Mouse (Mus musculus) liver, embryonic 14.5 days (tissue): Measurements from ENCODE around the gene Klhl29. TPM values are rescaled to one million over a fixed set of nuclear protein-coding genes. Genes with fewer than 3 reads are reported as not detected.

ENCODE experiments used
- ATAC-seq: fragments of 200-750 bp; cut with Nextera tagmentation; 2 replicates; pipeline ENCODE4 v1.8.0; 2017; ENCODE audit warnings: moderate number of reproducible peaks, mild to moderate bottlenecking, moderate library complexity; ENCODE audit not compliant: insufficient read depth
- DNase-seq, 3 experiments: peaks; one replicate each; pipeline ENCODE4 v3.0.0-alpha.2; 2012 to 2013; ENCODE audit warnings: low read depth in 3 of 3, low spot score in 3 of 3
- H3K27ac ChIP-seq: fragments of 300-500 bp; sonication (generic); 2 replicates; pipeline ENCODE4 v1.5.1; 2014; ENCODE audit warnings: moderate library complexity, mild to moderate bottlenecking, control low read depth, inconsistent platforms
- H3K27me3 ChIP-seq: fragments of 300-500 bp; sonication (generic); 2 replicates; pipeline ENCODE4 v1.6.1; 2014; ENCODE audit warnings: mild to moderate bottlenecking, low read length, moderate library complexity; ENCODE audit not compliant: control insufficient read depth, insufficient read depth
- H3K36me3 ChIP-seq: fragments of 300-500 bp; sonication (generic); replicated peaks from 2 replicates; pipeline ENCODE4 v1.6.1; 2014; ENCODE audit warnings: low read depth; ENCODE audit not compliant: control insufficient read depth, insufficient read depth
- H3K4me1 ChIP-seq, 2 experiments: fragments of 200-500 bp in 1 of 2; fragments of 300-500 bp in 1 of 2; sonication (generic) in 1 of 2; replicated peaks; 2 replicates each; pipeline ENCODE4 v1.6.1; 2012 to 2014; ENCODE audit warnings: antibody characterized with exemption in 1 of 2, inconsistent platforms in 1 of 2, low read length in 1 of 2; ENCODE audit not compliant: control insufficient read depth in 2 of 2, insufficient read depth in 2 of 2
- H3K4me2 ChIP-seq: fragments of 300-500 bp; sonication (generic); 2 replicates; pipeline ENCODE4 v1.6.1; 2014; ENCODE audit warnings: low read depth, mild to moderate bottlenecking, control low read depth, moderate library complexity
- H3K4me3 ChIP-seq, 2 experiments: fragments of 200-500 bp in 1 of 2; fragments of 300-500 bp in 1 of 2; sonication (generic) in 1 of 2; 2 replicates each; pipeline ENCODE4 v1.5.1; 2012 to 2014; ENCODE audit warnings: low read depth in 2 of 2, low read length in 2 of 2, mild to moderate bottlenecking in 2 of 2, control low read depth in 1 of 2, inconsistent platforms in 1 of 2, moderate library complexity in 1 of 2; ENCODE audit not compliant: insufficient read depth in 1 of 2
- H3K9ac ChIP-seq: fragments of 300-500 bp; sonication (generic); replicated peaks from 2 replicates; pipeline ENCODE4 v1.6.1; 2014; ENCODE audit warnings: mild to moderate bottlenecking, control low read depth, moderate library complexity
- H3K9me3 ChIP-seq: fragments of 300-500 bp; sonication (generic); 2 replicates; pipeline ENCODE4 v1.6.1; 2016; ENCODE audit warnings: low read length, mixed read lengths; ENCODE audit not compliant: control insufficient read depth
- CTCF ChIP-seq: IDR thresholded peaks from 2 replicates; pipeline ENCODE4 v1.5.1; 2016; ENCODE audit warnings: antibody characterized with exemption, low read depth, control low read depth
- EP300 ChIP-seq: IDR thresholded peaks from 2 replicates; pipeline ENCODE4 v1.6.1; 2016; ENCODE audit warnings: antibody characterized with exemption, low read depth
- WGBS: fragments of 180-500 bp; shearing (Covaris S2); extraction: QIAGEN DNeasy Blood & Tissue Kit; methylation state at CpG from one replicate; pipeline ENCODE4 v1.1.7; 2014; ENCODE audit not compliant: insufficient replicate concordance; 5-methylcytosine and 5-hydroxymethylcytosine counted together
- polyA plus RNA-seq, 2 experiments: library from polyadenylated mRNA; depleted of rRNA in 1 of 2; stranded (reverse) in 1 of 2; unstranded in 1 of 2; fragments of >200 nt; fragmentation: Nextera tagmentation in 1 of 2; extraction: Ambion mirVana in 1 of 2; gene quantifications; 2 replicates each; pipeline versions ENCODE4 v1.2.1 to v1.2.3; 2012 to 2014

Klhl29 gene
- polyA plus RNA-seq, 2 experiments = 0.06 to 0.11 TPM

DNA sequence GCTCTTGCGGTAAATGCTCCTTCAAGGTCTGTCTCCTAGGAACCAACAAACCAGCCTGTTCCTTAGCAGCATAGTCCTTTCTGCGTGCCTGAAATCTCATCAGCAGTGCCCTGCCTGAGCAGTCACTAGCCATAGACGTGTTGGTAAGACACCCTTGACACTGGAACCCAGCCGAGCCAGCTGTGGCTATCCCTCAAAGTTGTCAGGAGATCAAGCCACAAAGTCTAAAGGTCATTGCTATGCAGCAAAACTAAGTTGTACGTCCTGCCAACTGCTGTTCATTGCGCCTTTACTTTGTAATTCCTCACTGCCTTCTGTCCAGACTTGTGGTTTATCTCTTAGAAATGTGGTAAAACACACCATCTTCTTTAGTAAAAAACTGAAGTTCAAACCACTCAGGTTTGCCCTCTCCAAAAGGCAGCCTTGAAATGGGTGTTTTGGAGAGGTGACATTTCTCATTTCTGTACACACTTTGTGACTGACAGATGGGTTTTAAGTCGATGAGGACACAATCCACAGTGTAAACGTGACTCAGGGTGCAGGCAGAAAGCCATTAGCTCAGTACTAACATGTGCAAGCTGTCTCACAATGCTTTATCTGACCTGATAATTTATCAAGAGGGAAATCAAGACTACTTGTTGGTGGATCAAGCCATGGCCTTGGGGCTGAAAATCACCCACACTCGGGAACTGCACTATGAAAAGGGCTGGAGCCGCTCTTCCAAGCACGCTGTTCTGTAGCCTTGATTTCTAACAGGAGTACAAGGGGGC lies 171.2 kb downstream of the Klhl29 start:
- no peaks in the 10 kb centered on the region for H3K27me3 ChIP-seq
- H3K4me1 ChIP-seq = no peaks in the 10 kb centered on the region
- H3K9ac ChIP-seq = no peak overlapping the region
- no peak for ATAC-seq
- H3K36me3 ChIP-seq = no peaks in the 10 kb centered on the region
- H3K4me2 ChIP-seq = no peak overlapping the region
- TF ChIP-seq EP300 (no peak), CTCF (no peak)
- no peak for DNase-seq
- H3K27ac ChIP-seq = no peak overlapping the region
- 52% methylated on average over 11 of the region's 11 CpGs for WGBS
- no peaks in the 10 kb centered on the region for H3K9me3 ChIP-seq
- no peak overlapping the region for H3K4me3 ChIP-seq

DNA sequence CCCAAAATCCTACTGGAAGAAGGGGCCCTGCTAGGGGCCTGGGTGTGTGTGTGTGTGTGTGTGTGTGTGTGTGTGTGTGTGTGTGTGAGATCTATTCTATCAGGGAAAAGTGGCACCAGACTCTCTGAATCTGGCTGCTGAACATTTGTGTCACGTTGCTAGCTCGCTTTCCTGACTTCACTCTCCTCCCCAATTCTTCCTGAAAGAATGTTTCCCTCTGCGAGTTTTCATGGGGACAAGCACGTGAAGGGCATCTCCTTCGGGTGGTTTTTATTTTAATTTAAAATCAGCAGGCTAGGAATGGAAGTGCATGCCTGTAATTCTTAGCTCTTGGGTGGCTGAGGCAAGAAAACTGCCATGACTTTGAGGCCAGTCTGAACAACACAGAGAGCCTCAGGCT lies 172.1 kb downstream of the Klhl29 start:
- no peaks in the 10 kb centered on the region for H3K36me3 ChIP-seq
- no peak overlapping the region for H3K4me2 ChIP-seq
- H3K9me3 ChIP-seq = no peaks in the 10 kb centered on the region
- no peak overlapping the region for H3K9ac ChIP-seq
- 42% methylated on average over 5 of the region's 5 CpGs for WGBS
- no peaks in the 10 kb centered on the region for H3K27me3 ChIP-seq
- ATAC-seq (no peak), DNase-seq (no peak)
- H3K4me1 ChIP-seq = no peaks in the 10 kb centered on the region
- TF ChIP-seq CTCF = no peak
- no peak for TF ChIP-seq EP300
- H3K27ac ChIP-seq = no peak overlapping the region
- H3K4me3 ChIP-seq = no peak overlapping the region

DNA sequence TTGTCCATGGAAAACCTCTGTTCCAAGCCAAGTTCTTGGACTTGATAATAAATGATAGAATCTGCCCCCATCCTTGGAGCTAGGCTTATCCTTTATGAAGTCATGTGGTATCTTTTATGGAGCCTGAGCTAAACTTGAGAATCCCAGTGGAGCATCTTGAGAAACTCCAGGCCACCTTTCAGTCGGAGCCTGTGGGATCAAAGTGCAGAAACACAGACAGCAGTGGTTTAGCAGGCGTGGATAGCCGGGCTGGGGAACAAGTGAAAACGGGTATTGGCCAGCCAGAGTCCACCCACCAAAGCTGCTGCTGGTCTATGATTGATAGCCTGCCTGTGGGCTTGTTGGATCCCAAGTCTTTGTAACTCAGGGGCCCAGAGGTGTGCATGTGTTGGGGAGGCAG lies 177.2 kb downstream of the Klhl29 start:
- Histone ChIP-seq H3K4me3 (no peak overlapping the region), H3K9me3 (no peaks in the 10 kb centered on the region), H3K27ac (no peak overlapping the region), H3K9ac (no peak overlapping the region), H3K27me3 (no peaks in the 10 kb centered on the region), H3K4me2 (no peak overlapping the region), H3K36me3 (no peaks in the 10 kb centered on the region), H3K4me1 (no peaks in the 10 kb centered on the region)
- no peak for DNase-seq
- 31% methylated on average over 4 of the region's 4 CpGs for WGBS
- ATAC-seq = no peak
- TF ChIP-seq EP300 (no peak), CTCF (no peak)

DNA sequence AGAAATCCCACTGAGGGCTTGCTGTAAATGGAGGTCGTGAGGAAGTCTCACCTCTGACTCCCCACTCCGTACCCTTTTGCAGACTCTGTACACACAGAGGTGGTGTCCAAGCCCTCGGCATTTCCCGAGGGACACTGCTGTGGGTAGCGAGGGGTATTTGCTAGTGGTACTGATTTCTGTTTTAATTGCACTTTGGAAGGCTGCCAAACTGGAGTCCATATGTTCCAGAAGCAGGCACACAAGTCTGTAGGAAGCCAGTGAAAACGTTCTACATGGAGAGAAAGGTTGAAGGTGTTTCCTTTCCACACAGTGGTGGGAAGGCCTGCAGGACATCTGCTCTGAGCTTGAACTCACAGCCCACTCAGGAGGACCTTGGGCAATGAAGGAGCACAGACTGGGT lies 181.3 kb downstream of the Klhl29 start:
- no peak overlapping the region for H3K27ac ChIP-seq
- H3K9me3 ChIP-seq = no peaks in the 10 kb centered on the region
- no peaks in the 10 kb centered on the region for H3K27me3 ChIP-seq
- H3K4me3 ChIP-seq = no peak overlapping the region
- no peaks in the 10 kb centered on the region for H3K36me3 ChIP-seq
- no peak overlapping the region for H3K4me2 ChIP-seq
- DNase-seq = no peak
- 45% methylated on average over 6 of the region's 6 CpGs for WGBS
- H3K4me1 ChIP-seq = peaks cover 0 to 2% of the 10 kb centered on the region in 2 experiments; a peak in 1 of 4 replicates
- no peak for TF ChIP-seq EP300
- no peak for TF ChIP-seq CTCF
- no peak overlapping the region for H3K9ac ChIP-seq
- ATAC-seq = no peak

DNA sequence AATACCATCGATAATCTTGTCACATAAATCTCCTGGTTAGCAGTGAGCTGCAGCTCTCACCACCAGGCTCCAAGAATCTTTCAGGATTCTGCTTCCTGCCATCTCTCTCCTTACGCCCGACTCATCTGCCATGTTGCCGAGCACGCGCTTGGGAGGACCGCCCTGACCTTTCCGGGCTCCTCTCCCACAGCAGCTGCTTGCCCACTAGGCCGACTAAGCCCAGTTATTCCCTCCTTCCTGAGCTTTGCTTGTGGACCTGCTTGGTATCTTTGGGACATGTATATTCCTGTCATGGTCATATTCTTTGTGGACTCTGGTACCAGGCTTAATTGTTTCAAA lies 183.1 kb downstream of the Klhl29 start:
- no peak for DNase-seq
- Histone ChIP-seq H3K4me3 (no peak overlapping the region), H3K36me3 (no peaks in the 10 kb centered on the region), H3K9me3 (no peaks in the 10 kb centered on the region), H3K4me1 (peaks cover 0 to 4% of the 10 kb centered on the region in 2 experiments; a peak in 2 of 4 replicates), H3K27me3 (no peaks in the 10 kb centered on the region), H3K9ac (no peak overlapping the region), H3K27ac (no peak overlapping the region), H3K4me2 (no peak overlapping the region)
- TF ChIP-seq CTCF = no peak
- no peak for TF ChIP-seq EP300
- no peak for ATAC-seq
- WGBS = 53% methylated on average over 9 of the region's 9 CpGs
